Mouse (Mus musculus) hindlimb bud, embryonic 11.5 days (tissue): ENCODE measurements around the gene Arhgap4.

Experiments used
- DNase-seq: peaks from one replicate; pipeline ENCODE4 v3.0.0-alpha.2; 2012; ENCODE audit warnings: low read depth, low spot score; ENCODE audit errors: extremely low spot score

The Arhgap4 gene

DNA sequence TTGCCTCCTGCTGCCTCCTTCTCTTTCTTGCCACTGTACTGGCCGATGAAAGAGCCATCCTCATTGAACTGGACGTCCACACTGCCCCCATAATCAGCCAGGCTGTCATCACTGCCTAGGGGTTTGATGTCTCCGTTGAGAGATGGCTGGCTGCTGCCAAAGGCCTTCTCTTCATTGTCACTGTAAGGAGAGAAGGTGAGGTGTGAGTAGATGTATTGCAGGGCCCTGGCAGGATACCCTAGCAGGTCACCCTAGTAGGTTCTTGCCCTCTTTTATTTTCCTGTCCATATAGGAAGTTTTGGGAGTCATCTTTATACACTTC, 66.6 kb downstream of the Arhgap4 start:
- no peak for DNase-seq

- DNase-seq: no peak
Observed at GRCm38 (mm10) chrX:73854326-73855086, 67.2 kb downstream of the Arhgap4 start.
